Mouse (Mus musculus) hindbrain, postnatal 0 days (tissue): ENCODE data around the gene Rsbn1l. TPM values are rescaled to one million over a fixed set of nuclear protein-coding genes. Genes with fewer than 3 reads are reported as not detected.

Experiments
- ATAC-seq: fragments of 200-750 bp; cut with Nextera tagmentation; 2 replicates; pipeline ENCODE4 v1.8.0; 2017; ENCODE audit warnings: mild to moderate bottlenecking, moderate TSS enrichment, moderate library complexity
- DNase-seq: peaks from one replicate; pipeline ENCODE4 v3.0.0-alpha.2; 2015; ENCODE audit warnings: low spot score
- H3K27ac ChIP-seq: fragments of 300-500 bp; sonication (generic); 2 replicates; pipeline ENCODE4 v1.5.1; 2014; ENCODE audit warnings: mild to moderate bottlenecking
- H3K27me3 ChIP-seq: fragments of 300-500 bp; sonication (generic); 2 replicates; pipeline ENCODE4 v1.6.1; 2014; ENCODE audit warnings: low read length, mixed read lengths; ENCODE audit not compliant: insufficient read depth
- H3K36me3 ChIP-seq: fragments of 300-500 bp; sonication (generic); 2 replicates; pipeline ENCODE4 v1.6.1; 2014; ENCODE audit warnings: low read length, mixed read lengths; ENCODE audit not compliant: insufficient read depth
- H3K4me1 ChIP-seq: fragments of 300-500 bp; sonication (generic); 2 replicates; pipeline ENCODE4 v1.6.1; 2014; ENCODE audit warnings: antibody characterized with exemption, low read length, mixed read lengths; ENCODE audit not compliant: insufficient read depth
- H3K4me2 ChIP-seq: fragments of 300-500 bp; sonication (generic); 2 replicates; pipeline ENCODE4 v1.6.1; 2014; ENCODE audit warnings: low read depth, mild to moderate bottlenecking, low read length, moderate library complexity, mixed read lengths
- H3K4me3 ChIP-seq: fragments of 300-500 bp; sonication (generic); 2 replicates; pipeline ENCODE4 v1.5.1; 2014; ENCODE audit warnings: low read length
- H3K9ac ChIP-seq: fragments of 300-500 bp; sonication (generic); replicated peaks from 2 replicates; pipeline ENCODE4 v1.6.1; 2014; ENCODE audit warnings: mild to moderate bottlenecking, low read length, moderate library complexity, mixed read lengths
- H3K9me3 ChIP-seq: fragments of 300-500 bp; sonication (generic); 2 replicates; pipeline ENCODE4 v1.6.1; 2016; ENCODE audit warnings: low read length, mixed read lengths
- CTCF ChIP-seq: IDR thresholded peaks from 2 replicates; pipeline ENCODE4 v1.5.1; 2016; ENCODE audit warnings: antibody characterized with exemption, control low read depth, low read depth
- WGBS: fragments of 180-500 bp; shearing (Covaris S2); extraction: QIAGEN DNeasy Blood & Tissue Kit; methylation state at CpG from one replicate; pipeline ENCODE4 v1.1.7; 2014; 5-methylcytosine and 5-hydroxymethylcytosine counted together
- polyA plus RNA-seq: library from polyadenylated mRNA; unstranded; fragments of >200 nt; fragmentation: Nextera tagmentation; extraction: Ambion mirVana; gene quantifications from 2 replicates; pipeline ENCODE4 v1.2.1, GENCODE M21; 2015
- total RNA-seq: library from RNA; depleted of rRNA; stranded (reverse); fragments of >200 nt; gene quantifications from 2 replicates; pipeline ENCODE4 v1.2.3, GENCODE M21; 2014

Gene Rsbn1l
- total and polyA plus RNA-seq, 2 experiments from 2014 or later = 3.7 to 4.5 TPM

DNA sequence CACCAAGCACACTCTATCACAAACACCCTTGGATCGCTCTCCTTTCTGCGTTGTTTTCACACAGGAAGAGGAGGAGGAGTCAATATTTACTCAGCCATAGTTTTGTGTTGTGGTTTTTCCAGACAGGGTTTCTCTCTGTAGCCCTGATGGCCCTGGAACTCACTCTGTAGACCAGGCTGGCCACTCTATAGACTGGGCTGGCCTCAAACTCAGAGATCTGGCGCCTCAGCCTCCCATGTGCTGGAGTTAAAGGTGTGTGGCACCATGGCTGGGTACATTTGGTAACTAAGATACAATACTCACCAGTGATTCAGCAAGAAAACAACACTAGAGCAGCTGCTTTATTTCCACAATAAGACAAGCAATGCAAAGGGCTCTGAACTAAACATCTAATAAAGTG is 13.7 kb downstream of the Rsbn1l start:
- 93% methylated on average over 3 of the region's 3 CpGs for WGBS
- no peak overlapping the region for H3K9ac ChIP-seq

GRCm38 (mm10) chr5:20941205-20941604 is 15.0 kb downstream of the Rsbn1l start:
- Histone ChIP-seq H3K27me3 (no peaks in the 10 kb centered on the region), H3K4me1 (no peaks in the 10 kb centered on the region; the same call in 1 of the 2 replicates), H3K4me2 (no peak overlapping the region), H3K9ac (no peak overlapping the region), H3K4me3 (no peak overlapping the region), H3K36me3 (no peaks in the 10 kb centered on the region), H3K9me3 (no peaks in the 10 kb centered on the region), H3K27ac (no peak overlapping the region)
- no peak for TF ChIP-seq CTCF
- WGBS = 44% methylated on average over 5 of the region's 5 CpGs
- no peak for ATAC-seq
- DNase-seq = no peak

More for the DNA sequence above, 13.7 kb downstream of the Rsbn1l start:
- H3K4me2 ChIP-seq = no peak overlapping the region
- no peaks in the 10 kb centered on the region; the same call in 1 of the 2 replicates for H3K4me1 ChIP-seq
- no peak for ATAC-seq
- DNase-seq = no peak
- H3K9me3 ChIP-seq = no peaks in the 10 kb centered on the region
- H3K27ac ChIP-seq = no peak overlapping the region
- H3K4me3 ChIP-seq = no peak overlapping the region
- H3K36me3 ChIP-seq = no peaks in the 10 kb centered on the region
- TF ChIP-seq CTCF = no peak
- H3K27me3 ChIP-seq = no peaks in the 10 kb centered on the region

DNA sequence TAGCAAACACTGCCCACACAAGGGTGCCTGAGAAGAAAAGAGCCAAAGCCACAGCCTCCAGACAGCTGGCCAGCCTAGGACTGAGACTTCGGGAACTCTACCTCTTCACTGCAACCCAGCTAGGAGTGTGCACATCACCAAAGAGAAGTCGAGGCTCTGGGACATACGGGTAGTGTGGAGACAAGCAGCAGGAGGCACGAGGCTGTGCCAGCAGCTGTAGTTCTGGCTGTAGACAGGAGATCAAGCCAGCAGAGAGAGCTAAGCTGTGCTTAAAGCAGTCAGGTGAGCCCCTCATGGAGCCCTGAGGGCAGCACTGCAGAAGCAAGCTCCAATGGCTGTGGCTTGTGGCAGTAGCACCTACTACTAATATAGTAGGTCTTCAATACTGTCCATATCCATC is 15.5 kb downstream of the Rsbn1l start:
- Histone ChIP-seq H3K4me2 (no peak overlapping the region), H3K9me3 (no peaks in the 10 kb centered on the region), H3K27ac (no peak overlapping the region), H3K4me3 (no peak overlapping the region), H3K27me3 (no peaks in the 10 kb centered on the region), H3K4me1 (no peaks in the 10 kb centered on the region; the same call in 1 of the 2 replicates), H3K36me3 (no peaks in the 10 kb centered on the region), H3K9ac (no peak overlapping the region)
- WGBS = 58% methylated on average over 4 of the region's 4 CpGs
- ATAC-seq (no peak), DNase-seq (no peak)
- no peak for TF ChIP-seq CTCF

GRCm38 (mm10) chr5:20940040-20940571 is 16.1 kb downstream of the Rsbn1l start:
- Histone ChIP-seq H3K27me3 (no peaks in the 10 kb centered on the region), H3K4me2 (no peak overlapping the region), H3K9ac (no peak overlapping the region), H3K36me3 (no peaks in the 10 kb centered on the region), H3K4me1 (no peaks in the 10 kb centered on the region; the same call in 1 of the 2 replicates), H3K9me3 (no peaks in the 10 kb centered on the region), H3K4me3 (no peak overlapping the region), H3K27ac (no peak overlapping the region)
- DNase-seq (no peak), ATAC-seq (no peak)
- 92% methylated on average over 6 of the region's 6 CpGs for WGBS
- TF ChIP-seq CTCF = no peak

- Histone ChIP-seq H3K9me3 (no peaks in the 10 kb centered on the region), H3K4me1 (no peaks in the 10 kb centered on the region; the same call in 1 of the 2 replicates), H3K36me3 (no peaks in the 10 kb centered on the region), H3K27me3 (no peaks in the 10 kb centered on the region), H3K27ac (0 out of 2 replicates have a peak overlapping the region, but pooled peaks have one; percentile 15), H3K9ac (no peak overlapping the region), H3K4me2 (no peak overlapping the region), H3K4me3 (no peak overlapping the region)
- TF ChIP-seq CTCF = no peak
- ATAC-seq = no peak
- 71% methylated on average over 5 of the region's 5 CpGs for WGBS
- DNase-seq = no peak
Observed at GRCm38 (mm10) chr5:20938523-20938922, 17.7 kb downstream of the Rsbn1l start.

DNA sequence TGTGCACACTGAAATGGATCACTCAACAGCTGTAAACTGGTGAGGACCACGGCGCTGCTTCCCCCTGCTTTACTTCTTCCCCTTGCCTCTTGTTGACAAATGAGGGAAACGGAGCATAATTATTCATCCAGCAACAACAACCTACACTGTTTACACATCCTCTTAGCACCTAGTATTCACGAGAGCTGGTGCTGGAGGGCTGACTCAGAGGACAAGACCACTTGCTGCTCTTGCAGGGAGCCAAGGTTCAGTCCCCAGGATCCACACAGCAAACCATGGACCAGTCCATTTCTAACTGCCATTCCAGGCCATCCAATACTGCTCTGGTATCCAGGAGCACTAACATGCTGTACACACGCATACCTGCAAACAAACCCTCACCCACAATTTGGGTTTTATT is 20.3 kb downstream of the Rsbn1l start:
- no peak overlapping the region for H3K27ac ChIP-seq
- WGBS = 76% methylated on average over 5 of the region's 5 CpGs
- TF ChIP-seq CTCF = no peak
- no peak overlapping the region for H3K4me2 ChIP-seq
- no peaks in the 10 kb centered on the region; the same call in 1 of the 2 replicates for H3K4me1 ChIP-seq
- no peak overlapping the region for H3K4me3 ChIP-seq
- ATAC-seq (no peak), DNase-seq (no peak)
- no peak overlapping the region for H3K9ac ChIP-seq
- H3K27me3 ChIP-seq = no peaks in the 10 kb centered on the region
- H3K9me3 ChIP-seq = no peaks in the 10 kb centered on the region
- no peaks in the 10 kb centered on the region for H3K36me3 ChIP-seq

GRCm38 (mm10) chr5:20932585-20932984 is 23.6 kb downstream of the Rsbn1l start:
- Histone ChIP-seq H3K36me3 (no peaks in the 10 kb centered on the region), H3K9ac (no peak overlapping the region), H3K27me3 (no peaks in the 10 kb centered on the region), H3K4me2 (no peak overlapping the region), H3K27ac (no peak overlapping the region), H3K4me1 (no peaks in the 10 kb centered on the region), H3K9me3 (no peaks in the 10 kb centered on the region), H3K4me3 (no peak overlapping the region)
- TF ChIP-seq CTCF = no peak
- 95% methylated on average over 3 of the region's 3 CpGs for WGBS
- ATAC-seq (no peak), DNase-seq (no peak)
